Mouse (Mus musculus) lung, embryonic 16.5 days (tissue): Measurements from ENCODE around the gene Mitf. TPM values are rescaled to one million over a fixed set of nuclear protein-coding genes. Genes with fewer than 3 reads are reported as not detected.

Experiments used
- ATAC-seq: fragments of 200-750 bp; cut with Nextera tagmentation; 2 replicates; pipeline ENCODE4 v1.8.0; 2017; ENCODE audit warnings: low read depth, mild to moderate bottlenecking, moderate library complexity
- H3K27ac ChIP-seq: fragments of 300-500 bp; sonication (generic); 2 replicates; pipeline ENCODE4 v1.5.1; 2014; ENCODE audit warnings: mild to moderate bottlenecking, control low read depth, low read length
- H3K27me3 ChIP-seq: fragments of 300-500 bp; sonication (generic); 2 replicates; pipeline ENCODE4 v1.6.1; 2014; ENCODE audit warnings: low read depth, low read length, mixed read lengths; ENCODE audit not compliant: control insufficient read depth, insufficient read depth
- H3K36me3 ChIP-seq: fragments of 300-500 bp; sonication (generic); 2 replicates; pipeline ENCODE4 v1.6.1; 2014; ENCODE audit warnings: low read length; ENCODE audit not compliant: control insufficient read depth, insufficient read depth
- H3K4me1 ChIP-seq: fragments of 300-500 bp; sonication (generic); replicated peaks from 2 replicates; pipeline ENCODE4 v1.6.1; 2014; ENCODE audit warnings: low read length, mixed read lengths; ENCODE audit not compliant: control insufficient read depth, insufficient read depth
- H3K4me2 ChIP-seq: fragments of 300-500 bp; sonication (generic); 2 replicates; pipeline ENCODE4 v1.6.1; 2014; ENCODE audit warnings: low read depth, low read length, control low read depth
- H3K4me3 ChIP-seq: fragments of 300-500 bp; sonication (generic); 2 replicates; pipeline ENCODE4 v1.5.1; 2014; ENCODE audit warnings: mild to moderate bottlenecking, low read length, control low read depth
- H3K9ac ChIP-seq: fragments of 300-500 bp; sonication (generic); 2 replicates; pipeline ENCODE4 v1.6.1; 2014; ENCODE audit warnings: low read length, control low read depth
- H3K9me3 ChIP-seq: fragments of 300-500 bp; sonication (generic); 2 replicates; pipeline ENCODE4 v1.6.1; 2016; ENCODE audit warnings: low read length; ENCODE audit not compliant: control insufficient read depth
- WGBS: fragments of 180-500 bp; shearing (Covaris S2); extraction: QIAGEN DNeasy Blood & Tissue Kit; methylation state at CpG from one replicate; pipeline ENCODE4 v1.1.7; 2014; 5-methylcytosine and 5-hydroxymethylcytosine counted together
- polyA plus RNA-seq: library from polyadenylated mRNA; unstranded; fragments of >200 nt; fragmentation: Nextera tagmentation; extraction: Ambion mirVana; gene quantifications from 2 replicates; pipeline ENCODE4 v1.2.1, GENCODE M21; 2015

The Mitf gene
- polyA plus RNA-seq, 1 experiment from 2014 or later = 2.3 TPM

GRCm38 (mm10) chr6:98047741-98048140, 240.9 kb downstream of the Mitf start:
- H3K4me3 ChIP-seq = no peak overlapping the region
- no peak for ATAC-seq
- WGBS = 80% methylated on average over 6 of the region's 6 CpGs
- no peaks in the 10 kb centered on the region for H3K36me3 ChIP-seq
- no peak overlapping the region for H3K4me2 ChIP-seq
- no peak overlapping the region for H3K27ac ChIP-seq
- H3K9me3 ChIP-seq = no peaks in the 10 kb centered on the region
- no peaks in the 10 kb centered on the region for H3K27me3 ChIP-seq
- no peak overlapping the region for H3K9ac ChIP-seq
- H3K4me1 ChIP-seq = no peaks in the 10 kb centered on the region; the same call in 1 of the 2 replicates

GRCm38 (mm10) chr6:98048671-98049438, 242.0 kb downstream of the Mitf start:
- no peak overlapping the region for H3K9ac ChIP-seq
- ATAC-seq = peak; percentile 65; the same call in 1 of the 2 replicates
- H3K4me3 ChIP-seq = no peak overlapping the region
- no peak overlapping the region for H3K4me2 ChIP-seq
- H3K27ac ChIP-seq = no peak overlapping the region
- H3K4me1 ChIP-seq = no peaks in the 10 kb centered on the region; the same call in 1 of the 2 replicates
- H3K27me3 ChIP-seq = no peaks in the 10 kb centered on the region
- no peaks in the 10 kb centered on the region for H3K9me3 ChIP-seq
- H3K36me3 ChIP-seq = no peaks in the 10 kb centered on the region
- WGBS = 37% methylated on average over 14 of the region's 14 CpGs

GRCm38 (mm10) chr6:98049551-98049950, 242.7 kb downstream of the Mitf start:
- Histone ChIP-seq H3K9me3 (no peaks in the 10 kb centered on the region), H3K27me3 (no peaks in the 10 kb centered on the region), H3K4me3 (no peak overlapping the region), H3K27ac (no peak overlapping the region), H3K9ac (no peak overlapping the region), H3K36me3 (no peaks in the 10 kb centered on the region), H3K4me1 (no peaks in the 10 kb centered on the region; the same call in 1 of the 2 replicates), H3K4me2 (no peak overlapping the region)
- no peak for ATAC-seq
- WGBS = 71% methylated on average over 2 of the region's 2 CpGs

GRCm38 (mm10) chr6:98061878-98062277, 255.0 kb downstream of the Mitf start:
- 81% methylated on average over 13 of the region's 13 CpGs for WGBS

GRCm38 (mm10) chr6:98064926-98065325, 258.1 kb downstream of the Mitf start:
- Histone ChIP-seq H3K27me3 (no peaks in the 10 kb centered on the region), H3K9me3 (no peaks in the 10 kb centered on the region), H3K4me1 (no peaks in the 10 kb centered on the region), H3K4me3 (no peak overlapping the region), H3K4me2 (no peak overlapping the region), H3K36me3 (no peaks in the 10 kb centered on the region), H3K9ac (no peak overlapping the region), H3K27ac (no peak overlapping the region)
- 23% methylated on average over 5 of the region's 5 CpGs for WGBS
- no peak for ATAC-seq

More at GRCm38 (mm10) chr6:98061878-98062277, 255.0 kb downstream of the Mitf start:
- Histone ChIP-seq H3K4me2 (no peak overlapping the region), H3K4me3 (no peak overlapping the region), H3K27me3 (no peaks in the 10 kb centered on the region), H3K36me3 (no peaks in the 10 kb centered on the region), H3K4me1 (no peaks in the 10 kb centered on the region), H3K9ac (no peak overlapping the region), H3K9me3 (no peaks in the 10 kb centered on the region), H3K27ac (no peak overlapping the region)
- no peak for ATAC-seq

GRCm38 (mm10) chr6:98066420-98066819, 259.6 kb downstream of the Mitf start:
- Histone ChIP-seq H3K27ac (no peak overlapping the region), H3K36me3 (no peaks in the 10 kb centered on the region), H3K27me3 (no peaks in the 10 kb centered on the region), H3K4me1 (no peaks in the 10 kb centered on the region), H3K4me3 (no peak overlapping the region), H3K9me3 (no peaks in the 10 kb centered on the region), H3K4me2 (no peak overlapping the region), H3K9ac (no peak overlapping the region)
- 83% methylated on average over 4 of the region's 4 CpGs for WGBS
- ATAC-seq = no peak

Other genes starting within 250 kb of the Mitf start
- 17.9 TPM in 2 replicates for gene Frmd4b, start 189.5 kb upstream of the Mitf start, polyA plus RNA-seq